Mouse (Mus musculus): ENCODE results near the gene 2810004N23Rik. TPM values are rescaled to one million over a fixed set of nuclear protein-coding genes. Genes with fewer than 3 reads are reported as not detected.

2810004N23Rik gene
- total and polyA plus RNA-seq, 2 experiments from 2014 or later, result 20.3 to 20.6 TPM

DNA sequence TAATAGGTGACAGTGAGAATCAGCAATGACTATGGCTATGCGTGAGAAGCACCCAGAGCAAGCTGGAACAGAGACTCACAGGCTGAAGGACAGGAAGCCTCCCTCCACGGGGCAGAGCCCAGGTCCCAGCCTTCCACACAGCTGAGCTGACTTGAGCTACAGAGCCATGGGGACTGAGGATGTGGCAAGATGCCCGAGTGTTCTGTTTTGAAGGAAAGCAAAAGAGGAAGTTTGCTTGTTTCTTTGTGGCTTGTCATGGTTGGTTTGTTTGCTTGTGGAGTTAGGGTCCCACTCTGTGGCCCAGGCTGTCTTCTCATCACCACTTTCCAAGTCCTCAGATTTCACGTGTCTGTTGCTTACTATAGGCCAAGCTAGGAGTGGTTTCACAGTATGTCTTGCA lies 72.2 kb downstream of the 2810004N23Rik start:
- peaks cover 9% of the 10 kb centered on the region; the same call in 1 of the 2 replicates for H3K4me1 ChIP-seq (ENCODE audit: insufficient read depth, low read length)
- no peak overlapping the region for H3K4me2 ChIP-seq (ENCODE audit: low read depth, low read length, poor library complexity, severe bottlenecking)
- H3K4me3 ChIP-seq (ENCODE audit: low read depth, low read length), result no peak overlapping the region
- H3K9ac ChIP-seq (replicated peaks; ENCODE audit: low read length, poor library complexity, severe bottlenecking), result no peak overlapping the region
- no peak for DNase-seq (ENCODE audit: low spot score)
- no peak overlapping the region for H3K27ac ChIP-seq (ENCODE audit: low read depth, low read length)
- WGBS, result 82% methylated on average over 4 of the region's 4 CpGs
- no peaks in the 10 kb centered on the region for H3K9me3 ChIP-seq (ENCODE audit: low read length)
- no peaks in the 10 kb centered on the region for H3K36me3 ChIP-seq (ENCODE audit: insufficient read depth, low read length)
- no peak for TF ChIP-seq CTCF (IDR thresholded peaks at IDR 0.05)
- no peak for ATAC-seq (ENCODE audit: low FRiP score)
- 0 out of 2 replicates have a peak, but pooled peaks cover 3% of the 10 kb centered on the region for H3K27me3 ChIP-seq (ENCODE audit: insufficient read depth, low read length)

Other genes starting within 250 kb of the 2810004N23Rik start
- 87.6 and 88.0 TPM in 2 replicates for gene 2310022B05Rik, start 199.8 kb downstream of the 2810004N23Rik start, total RNA-seq (2014; rRNA removed)
- gene 2310022B05Rik, start 199.8 kb downstream of the 2810004N23Rik start, polyA plus RNA-seq (2015; fragmentation: Nextera tagmentation; extraction: Ambion mirVana), result 30.1 and 31.4 TPM in 2 replicates
- 64.8 and 76.5 TPM in 2 replicates for gene Ttc13, start 141.1 kb downstream of the 2810004N23Rik start, total RNA-seq (2014; rRNA removed)
- 64.0 and 66.5 TPM in 2 replicates for gene Ttc13, start 141.1 kb downstream of the 2810004N23Rik start, polyA plus RNA-seq (2015; fragmentation: Nextera tagmentation; extraction: Ambion mirVana)
- gene Arv1, start 141.0 kb downstream of the 2810004N23Rik start, total RNA-seq (2014; rRNA removed), result 22.5 and 25.4 TPM in 2 replicates
- 35.2 and 35.7 TPM in 2 replicates for gene Arv1, start 141.0 kb downstream of the 2810004N23Rik start, polyA plus RNA-seq (2015; fragmentation: Nextera tagmentation; extraction: Ambion mirVana)
- 1.2 TPM in 1 of 2 replicates, not detected in the other for gene Fam89a, start 111.3 kb downstream of the 2810004N23Rik start, total RNA-seq (2014; rRNA removed)
- 0.25 and 0.26 TPM in 2 replicates for gene Fam89a, start 111.3 kb downstream of the 2810004N23Rik start, polyA plus RNA-seq (2015; fragmentation: Nextera tagmentation; extraction: Ambion mirVana)
- gene Trim67, start 70.0 kb downstream of the 2810004N23Rik start, total RNA-seq (2014; rRNA removed), result 87.1 and 104 TPM in 2 replicates
- 22.0 and 25.6 TPM in 2 replicates for gene Trim67, start 70.0 kb downstream of the 2810004N23Rik start, polyA plus RNA-seq (2015; fragmentation: Nextera tagmentation; extraction: Ambion mirVana)
- gene Gnpat, start 87 bp downstream of the 2810004N23Rik start, total RNA-seq (2014; rRNA removed), result 45.1 and 47.2 TPM in 2 replicates
- gene Gnpat, start 87 bp downstream of the 2810004N23Rik start, polyA plus RNA-seq (2015; fragmentation: Nextera tagmentation; extraction: Ambion mirVana), result 48.2 and 58.5 TPM in 2 replicates
- gene Exoc8, start 34.6 kb upstream of the 2810004N23Rik start, total RNA-seq (2014; rRNA removed), result 33.6 and 34.4 TPM in 2 replicates
- gene Exoc8, start 34.6 kb upstream of the 2810004N23Rik start, polyA plus RNA-seq (2015; fragmentation: Nextera tagmentation; extraction: Ambion mirVana), result 10.5 and 10.7 TPM in 2 replicates
- gene Sprtn, start 34.8 kb upstream of the 2810004N23Rik start, total RNA-seq (2014; rRNA removed), result 13.9 and 17.1 TPM in 2 replicates
- gene Sprtn, start 34.8 kb upstream of the 2810004N23Rik start, polyA plus RNA-seq (2015; fragmentation: Nextera tagmentation; extraction: Ambion mirVana), result 6.0 and 6.1 TPM in 2 replicates
- gene Egln1, start 86.2 kb upstream of the 2810004N23Rik start, total RNA-seq (2014; rRNA removed), result 42.1 and 52.7 TPM in 2 replicates
- gene Egln1, start 86.2 kb upstream of the 2810004N23Rik start, polyA plus RNA-seq (2015; fragmentation: Nextera tagmentation; extraction: Ambion mirVana), result 12.9 and 13.6 TPM in 2 replicates
- gene Tsnax, start 149.9 kb upstream of the 2810004N23Rik start, total RNA-seq (2014; rRNA removed), result 118 and 130 TPM in 2 replicates
- gene Tsnax, start 149.9 kb upstream of the 2810004N23Rik start, polyA plus RNA-seq (2015; fragmentation: Nextera tagmentation; extraction: Ambion mirVana), result 221 and 227 TPM in 2 replicates
- gene Disc1, start 191.1 kb upstream of the 2810004N23Rik start, total RNA-seq (2014; rRNA removed), result 6.1 and 8.7 TPM in 2 replicates
- 0.77 and 1.4 TPM in 2 replicates for gene Disc1, start 191.1 kb upstream of the 2810004N23Rik start, polyA plus RNA-seq (2015; fragmentation: Nextera tagmentation; extraction: Ambion mirVana)